Mouse (Mus musculus): ENCODE measurements at regions not wholly inside any gene's neighbourhood (a gene's known extent, or its start where the extent isn't known, plus 50 kb on each side); places are given as distances from the start of the nearest gene placed in this dataset.

DNA sequence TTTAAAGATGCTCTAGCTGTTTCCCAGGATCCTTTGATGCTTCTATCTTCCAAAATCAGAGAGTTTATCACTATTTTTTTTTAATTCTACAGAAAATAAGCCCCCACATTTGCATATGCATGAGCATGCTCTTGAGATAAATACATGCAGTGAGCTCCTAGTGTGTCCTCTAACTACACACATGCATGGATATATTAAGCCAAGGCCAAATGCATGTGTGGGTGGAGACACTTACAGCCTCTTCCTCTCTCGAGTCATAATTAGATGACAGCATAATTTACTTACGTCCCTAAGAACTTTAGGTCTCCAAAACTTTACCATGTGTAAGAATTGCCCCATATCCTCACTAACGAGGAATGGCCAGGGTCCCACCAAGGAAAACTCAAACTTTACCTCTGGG, 189.9 kb upstream of the Gcfc2 start:
- no peak for DNase-seq

DNA sequence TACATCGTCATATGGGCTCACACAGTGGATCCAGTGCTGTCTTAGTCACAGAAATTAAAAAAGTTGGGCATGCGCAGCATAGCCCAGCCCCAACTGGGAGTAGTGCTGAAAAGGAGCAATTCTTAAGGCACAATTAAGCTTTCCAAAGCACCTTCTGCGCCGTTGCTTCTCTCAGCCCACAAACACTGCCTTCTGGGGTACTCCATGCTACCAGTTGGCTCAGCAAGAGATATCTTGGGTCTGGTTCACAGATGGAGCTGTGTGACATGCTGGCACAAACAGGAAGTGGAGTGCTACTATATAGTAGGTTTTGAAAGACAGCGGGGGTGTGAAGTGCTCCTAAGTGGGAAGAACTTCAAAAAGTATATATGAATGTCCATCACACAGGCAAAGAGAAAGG, 185.0 kb upstream of the Gcfc2 start:
- DNase-seq: no peak

DNA sequence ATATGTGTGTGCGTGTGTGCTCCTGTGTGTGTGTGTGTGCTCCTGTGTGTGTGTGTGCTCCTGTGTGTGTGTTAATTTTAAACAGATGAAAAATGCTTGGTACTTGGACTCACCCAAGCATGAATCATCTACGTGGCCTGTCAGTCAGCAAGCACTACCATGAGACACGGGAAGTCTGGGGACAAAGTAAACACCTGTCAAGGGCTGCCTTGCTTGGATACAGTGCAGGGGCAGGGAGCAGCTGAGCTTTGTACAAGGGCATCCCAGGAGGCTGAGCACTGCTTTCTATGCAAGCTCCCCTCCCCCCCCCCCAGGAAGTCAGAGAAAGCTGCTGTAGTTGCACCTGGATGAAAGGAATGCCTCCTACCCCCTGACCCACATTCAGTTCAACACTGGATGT, 173.8 kb upstream of the Gcfc2 start:
- DNase-seq: no peak

DNA sequence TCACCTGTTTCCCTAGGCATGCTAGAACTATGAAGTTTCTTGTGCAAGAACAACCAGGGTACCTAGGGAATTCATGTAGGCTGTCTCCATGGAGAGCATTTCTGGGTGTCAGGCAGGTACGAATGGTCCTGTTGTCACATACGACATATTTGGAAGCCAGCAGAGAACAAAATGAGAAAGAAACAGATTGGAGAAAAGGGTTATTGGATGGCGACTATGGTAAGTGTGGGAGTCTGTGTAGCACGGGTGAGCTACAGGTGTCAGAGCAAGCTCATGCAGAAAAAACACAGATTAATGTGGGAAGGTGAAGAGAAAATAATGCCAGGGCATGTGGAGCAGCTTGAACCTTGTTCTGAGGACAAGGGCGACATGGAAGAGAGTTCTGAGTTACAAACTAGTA, 171.8 kb upstream of the Gcfc2 start:
- DNase-seq: no peak

DNA sequence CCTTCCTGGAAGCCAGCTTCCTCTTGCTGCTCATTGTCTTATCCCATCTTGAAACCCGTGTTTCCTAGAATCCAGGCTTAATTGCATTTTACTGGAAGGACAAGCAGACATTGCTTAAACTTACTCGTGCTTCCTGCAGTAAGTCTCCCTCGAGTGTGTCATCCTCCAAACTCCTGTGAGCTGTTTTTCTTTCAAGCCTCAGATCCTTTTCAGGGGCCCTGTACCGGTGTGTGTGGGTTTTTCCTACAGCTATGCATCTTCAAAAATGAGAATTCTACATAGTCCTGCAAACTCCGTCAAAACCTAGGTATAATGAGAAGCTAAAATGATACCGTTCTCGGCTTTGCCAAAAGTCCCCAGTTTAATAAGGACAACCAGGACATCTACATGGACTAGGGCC, 167.2 kb upstream of the Gcfc2 start:
- DNase-seq: no peak

DNA sequence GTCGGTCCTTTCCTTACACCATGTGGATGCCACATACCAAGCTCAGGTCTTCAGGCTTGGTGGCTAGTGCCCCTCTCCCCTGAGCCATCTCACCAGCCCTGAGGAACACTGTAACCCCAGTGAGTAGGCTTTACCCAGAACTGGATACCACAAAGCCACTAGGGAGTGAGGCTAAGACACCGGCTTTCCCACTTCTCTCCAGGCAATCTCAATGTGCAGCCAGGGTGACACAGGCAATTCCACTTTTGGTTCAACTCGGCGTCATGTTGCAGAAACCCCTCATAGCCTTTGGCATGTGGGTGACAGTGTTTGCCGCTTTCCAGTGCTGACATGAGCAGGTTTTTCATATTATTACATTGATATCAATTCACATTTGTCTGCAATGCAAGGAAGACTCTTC, 164.6 kb upstream of the Gcfc2 start:
- no peak for DNase-seq

DNA sequence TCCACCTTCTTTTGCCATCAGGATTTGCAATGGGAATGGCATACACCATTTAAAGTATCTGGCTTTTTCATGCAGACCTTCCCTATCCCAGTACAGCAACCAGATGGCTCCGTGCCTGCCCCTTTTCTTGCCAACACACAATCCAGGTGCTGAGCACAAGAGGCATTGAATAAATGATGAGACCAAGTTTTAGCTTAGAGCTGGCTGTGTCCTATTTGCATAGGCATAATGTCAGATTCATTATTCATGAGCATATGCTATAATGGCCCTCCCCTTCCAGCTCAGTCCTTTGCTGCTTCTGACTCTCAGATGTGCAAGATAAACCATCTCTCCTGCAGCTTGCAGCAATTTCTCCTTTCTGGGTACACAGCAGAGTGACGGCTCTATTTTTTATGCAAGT, 163.3 kb upstream of the Gcfc2 start:
- no peak for DNase-seq

DNA sequence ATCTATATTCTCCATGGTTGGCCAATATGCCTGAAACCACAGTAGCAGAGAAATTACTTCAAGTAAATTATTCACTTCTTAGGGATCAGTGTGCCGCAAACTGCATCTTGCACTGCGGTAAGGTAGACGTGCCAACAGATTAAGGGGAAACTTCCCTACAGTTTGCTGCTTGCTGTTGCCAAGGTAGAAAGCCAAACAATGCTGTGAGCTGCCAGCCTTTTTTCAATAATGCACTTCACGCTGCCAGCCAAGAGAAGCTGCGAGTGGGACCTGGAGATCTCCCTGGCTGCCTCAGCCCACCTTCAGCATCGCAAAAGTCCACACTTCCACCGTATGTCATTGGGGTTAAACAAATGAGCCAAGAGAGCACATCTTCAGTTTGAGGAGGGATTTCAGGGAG, 157.6 kb upstream of the Gcfc2 start:
- DNase-seq: no peak

DNA sequence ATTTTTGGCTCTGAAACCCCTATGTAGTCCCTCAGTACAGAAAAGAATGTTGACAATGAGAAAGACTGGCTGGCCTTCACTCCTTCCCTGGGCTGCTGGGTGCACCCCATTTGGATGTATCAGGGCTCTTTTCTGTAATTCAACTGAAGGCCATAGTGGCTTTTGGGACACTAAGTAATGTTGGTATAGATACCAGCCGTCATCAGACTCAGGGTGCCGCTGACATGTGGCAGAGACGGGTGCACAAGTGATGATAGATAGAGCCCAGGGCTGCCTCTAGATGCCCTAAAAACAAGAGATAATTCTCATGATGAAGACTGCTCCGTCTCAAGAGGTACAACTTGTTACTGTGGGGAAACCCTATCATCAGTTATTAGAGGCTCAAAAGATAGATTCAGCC, 156.7 kb upstream of the Gcfc2 start:
- DNase-seq: no peak

DNA sequence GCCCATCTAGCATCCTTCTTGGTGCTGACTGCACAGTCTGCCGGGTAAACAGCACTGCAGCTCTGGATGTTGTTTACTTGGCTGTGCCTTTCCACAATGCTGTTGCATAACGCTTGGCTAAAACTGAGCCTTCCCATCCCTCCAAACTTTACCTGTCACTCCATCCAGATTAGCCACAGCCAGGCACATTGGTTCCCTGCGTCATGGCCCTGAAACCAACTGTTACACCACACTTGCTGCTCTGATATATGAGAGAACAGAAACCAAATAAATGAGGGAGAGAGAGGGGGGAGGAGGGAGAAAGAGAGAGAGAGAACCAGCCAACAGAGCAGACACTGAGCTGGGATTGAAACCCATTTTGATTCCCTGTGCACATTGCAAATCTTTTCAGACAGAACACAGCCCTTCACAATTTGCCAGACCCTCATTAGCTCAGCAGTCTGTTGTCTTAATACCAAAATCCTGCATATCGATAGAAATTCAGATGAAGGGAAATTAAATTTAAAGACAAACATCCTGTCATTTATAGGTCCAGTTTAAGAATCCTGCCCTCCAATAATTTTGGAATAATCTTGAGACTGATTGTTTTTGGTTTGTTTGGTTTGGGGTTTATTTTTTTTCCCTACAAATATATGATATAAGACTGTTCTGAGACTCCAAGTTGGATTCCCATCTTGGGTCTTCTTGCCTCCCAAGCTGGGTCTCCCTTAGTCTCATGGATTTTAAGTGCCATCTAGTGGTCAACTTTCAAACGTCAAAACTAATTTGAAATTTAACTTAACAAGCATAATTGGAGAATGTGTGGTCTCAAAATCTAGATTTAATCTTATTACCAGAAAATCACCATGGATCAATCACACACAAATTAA, 154.6 kb upstream of the Gcfc2 start:
- no peak for DNase-seq

DNA sequence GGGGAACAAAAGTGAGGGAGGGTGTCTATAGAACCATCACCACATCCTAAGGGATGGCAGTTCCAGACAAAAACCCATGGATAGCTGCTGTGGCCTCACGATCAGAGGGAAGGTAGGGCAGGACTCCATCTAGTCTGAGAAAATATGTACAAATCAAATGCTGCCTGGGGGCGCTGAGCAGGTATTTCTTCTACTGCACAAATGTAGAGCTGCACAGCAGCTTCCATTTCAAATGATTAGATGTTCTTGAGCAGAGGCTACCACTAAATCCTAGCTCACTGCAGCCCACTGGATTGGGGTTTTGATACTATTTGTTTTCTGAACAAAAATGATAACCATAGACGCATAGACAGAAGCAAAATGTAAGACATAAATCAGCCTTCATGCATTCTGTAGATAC, 153.2 kb upstream of the Gcfc2 start:
- DNase-seq: no peak

DNA sequence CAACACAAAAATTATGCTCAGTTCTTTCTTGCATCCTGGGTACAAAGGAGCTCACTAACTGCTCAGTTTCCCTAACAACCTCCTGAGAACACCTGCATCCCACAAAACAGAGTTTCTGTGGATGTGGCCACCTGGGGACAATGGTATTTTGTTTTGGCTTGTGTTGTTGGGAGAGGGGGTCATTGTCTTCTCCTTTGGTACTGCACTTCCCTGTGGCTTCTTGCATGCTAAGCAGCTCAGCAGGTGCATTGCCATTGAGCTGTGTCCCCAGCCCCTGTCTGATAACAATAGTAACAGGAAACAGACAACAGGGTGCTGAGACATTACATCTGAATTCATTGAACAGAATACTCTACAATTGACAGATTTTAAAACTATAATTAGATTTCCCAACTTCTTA, 151.6 kb upstream of the Gcfc2 start:
- no peak for DNase-seq

DNA sequence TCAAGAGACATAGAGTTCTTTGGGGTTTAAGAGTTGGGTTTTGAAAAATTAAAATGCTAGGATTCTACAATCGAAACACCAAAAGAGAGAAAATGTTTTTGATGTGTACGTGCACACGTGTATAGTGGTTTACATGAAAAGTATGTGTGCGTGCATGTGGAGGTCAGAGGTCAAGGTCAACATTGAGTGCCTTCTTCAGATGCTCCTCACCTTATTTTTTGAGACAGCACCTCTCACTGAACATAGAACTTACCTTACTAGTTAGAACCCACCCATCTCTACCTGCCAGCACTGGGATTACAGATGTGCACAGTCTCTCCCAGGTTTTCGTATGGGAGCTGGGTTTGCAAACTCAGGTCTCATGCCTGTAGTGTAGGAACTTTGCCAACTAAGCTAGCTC, 141.3 kb upstream of the Gcfc2 start:
- DNase-seq: no peak

DNA sequence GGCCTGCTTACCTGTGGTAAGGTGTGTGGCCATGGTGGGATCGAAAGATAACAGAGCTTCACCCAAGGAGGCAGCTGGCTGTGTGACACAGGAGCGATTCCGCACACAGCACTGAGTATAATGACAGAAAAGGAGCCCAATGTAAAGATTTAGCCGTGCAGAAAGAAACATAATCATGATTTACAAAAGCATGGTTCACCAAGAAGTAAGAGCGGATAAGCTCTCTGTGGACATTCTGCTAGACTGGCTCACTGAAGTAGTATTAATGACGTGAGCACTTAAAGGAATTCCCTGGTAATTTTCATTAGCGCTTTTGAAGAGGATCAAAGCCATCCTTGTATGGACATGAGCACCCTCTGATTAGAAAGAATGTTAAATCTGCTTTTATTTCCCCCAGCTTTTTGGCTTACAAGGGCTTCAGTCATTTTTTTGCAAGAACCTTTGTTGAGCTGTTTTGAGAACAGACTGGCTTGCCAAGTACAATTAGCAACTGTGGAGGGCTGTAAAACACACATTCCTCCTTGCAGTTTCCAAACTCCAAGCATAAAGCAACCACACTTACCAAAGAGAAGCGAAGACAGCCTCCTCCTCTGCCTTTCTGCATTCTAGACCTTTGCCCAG, 140.5 kb upstream of the Gcfc2 start:
- no peak for DNase-seq

DNA sequence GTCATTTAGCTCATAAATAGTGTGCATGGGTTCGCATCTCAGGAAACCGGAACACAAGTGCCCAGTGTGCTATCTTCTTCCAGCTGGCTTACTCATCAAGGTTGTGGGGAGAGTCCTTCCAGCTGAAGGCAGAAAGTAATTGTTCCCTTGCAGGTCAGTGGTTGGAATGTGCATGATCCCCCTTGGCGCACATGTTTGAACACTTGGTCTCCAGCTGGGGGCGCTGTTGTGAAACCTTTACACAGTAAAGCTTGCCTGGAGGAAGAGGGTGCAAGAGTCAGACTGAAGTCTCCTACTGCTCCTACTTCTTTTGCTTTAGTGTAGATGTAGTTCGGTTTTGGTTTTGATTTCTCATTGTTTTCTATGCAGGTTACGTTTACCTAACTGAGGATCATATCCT, 128.2 kb upstream of the Gcfc2 start:
- peak; percentile 9 for DNase-seq

DNA sequence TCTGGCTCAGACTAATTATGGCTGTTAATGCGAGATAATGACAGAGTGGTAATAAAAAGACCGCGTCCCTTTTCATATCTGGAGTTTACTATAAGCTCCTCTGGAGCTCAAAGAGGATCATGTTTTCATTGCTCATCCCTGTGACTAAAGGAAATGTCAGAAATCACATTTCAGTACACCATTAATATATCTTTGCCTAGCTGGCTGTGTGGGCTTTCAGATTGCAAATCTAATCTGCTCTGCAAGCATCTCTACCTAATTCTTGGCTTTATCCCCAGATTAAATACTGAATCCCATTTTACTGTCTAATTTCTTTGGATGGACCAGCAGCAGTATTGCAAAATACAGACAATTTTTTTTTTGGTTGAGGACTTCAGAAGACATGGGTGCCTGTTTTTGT, 122.6 kb upstream of the Gcfc2 start:
- no peak for DNase-seq

DNA sequence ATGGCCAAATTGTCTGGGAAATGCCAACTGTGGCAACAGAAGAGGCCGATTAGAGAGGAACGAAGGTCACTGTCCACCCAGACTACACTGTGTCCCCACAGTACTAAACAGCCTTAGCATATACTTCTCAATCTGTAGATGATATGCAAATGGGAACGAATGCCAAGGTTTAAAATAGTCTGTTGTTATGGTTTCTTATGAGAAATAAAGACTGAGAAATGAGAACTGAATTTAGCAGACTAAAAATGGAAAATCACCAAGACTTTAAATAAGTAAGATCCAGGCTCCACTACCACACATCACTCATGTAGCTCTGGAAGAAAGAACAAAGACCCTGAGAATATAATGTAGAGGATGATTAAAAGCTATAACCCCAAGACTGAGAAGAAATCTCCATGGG, 121.7 kb upstream of the Gcfc2 start:
- DNase-seq: no peak

DNA sequence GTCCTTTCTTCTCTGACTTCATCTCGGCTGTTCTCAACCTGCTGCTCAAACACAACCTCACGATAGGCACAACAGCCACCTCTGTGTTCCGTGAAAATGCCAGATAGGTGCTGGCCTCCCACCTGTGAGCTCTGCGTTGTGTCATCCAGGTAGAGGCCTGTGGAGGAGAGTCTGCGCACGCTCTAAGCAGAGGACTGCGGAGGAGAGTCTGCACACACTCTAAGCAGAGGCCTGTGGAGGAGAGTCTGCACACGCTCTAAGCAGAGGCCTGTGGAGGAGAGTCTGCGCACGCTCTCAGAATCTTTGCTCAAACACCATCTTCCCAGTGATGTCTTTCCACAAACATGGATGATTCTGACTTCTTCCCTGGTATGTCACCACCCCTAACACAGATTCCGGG, 117.5 kb upstream of the Gcfc2 start:
- DNase-seq: no peak

DNA sequence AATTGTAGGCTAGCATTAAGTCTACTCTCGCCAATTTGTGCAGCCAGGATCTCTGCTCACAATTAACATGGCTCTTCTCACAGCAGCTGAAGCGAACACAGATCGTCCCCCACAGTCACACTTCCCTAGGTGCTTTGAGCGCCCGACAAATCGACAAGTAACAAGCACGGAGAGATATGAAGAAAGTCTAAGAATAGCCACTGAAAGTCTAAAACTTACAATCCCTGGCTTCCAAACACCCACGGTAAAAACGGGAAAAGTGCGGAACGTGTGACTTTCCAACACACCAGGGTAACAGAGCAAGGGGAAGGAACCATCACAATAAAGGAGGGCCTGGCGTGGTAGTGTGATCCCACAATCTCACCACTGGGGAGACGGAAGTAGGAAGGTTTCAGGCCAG, 114.8 kb upstream of the Gcfc2 start:
- no peak for DNase-seq

DNA sequence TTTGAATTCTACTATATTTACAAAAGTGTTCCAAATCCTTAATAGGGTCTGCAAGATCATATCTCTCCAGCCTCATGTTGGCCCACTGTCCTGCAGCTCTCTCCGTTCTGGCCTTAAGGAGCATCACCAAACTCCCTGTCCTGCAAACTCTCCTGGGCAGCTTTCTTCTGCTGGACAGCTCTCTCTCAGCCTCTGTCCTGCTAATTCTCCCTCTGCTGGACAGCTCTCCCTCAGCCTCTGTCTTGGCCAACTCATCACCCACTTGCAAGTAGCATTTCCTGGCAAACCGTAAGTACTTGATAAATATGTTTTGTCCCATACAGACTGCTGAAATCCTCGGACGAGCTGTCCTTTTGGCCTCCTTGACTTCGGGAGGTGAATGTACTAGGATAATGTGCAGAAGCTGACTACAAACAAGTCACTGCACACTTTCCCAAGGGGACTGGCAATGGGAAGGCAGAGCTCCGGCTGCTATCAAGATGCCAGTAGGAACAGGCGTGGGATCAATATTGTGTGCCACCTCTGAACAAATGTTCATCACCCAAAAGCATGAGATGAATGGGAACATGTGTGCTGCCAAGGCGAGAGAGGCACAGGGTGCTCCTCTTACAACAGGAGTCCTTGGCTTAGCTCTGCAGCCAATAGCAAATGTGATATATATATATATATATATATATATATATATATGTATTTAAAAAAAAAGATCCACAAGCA, 108.1 kb upstream of the Gcfc2 start:
- peak; percentile 51 for DNase-seq

DNA sequence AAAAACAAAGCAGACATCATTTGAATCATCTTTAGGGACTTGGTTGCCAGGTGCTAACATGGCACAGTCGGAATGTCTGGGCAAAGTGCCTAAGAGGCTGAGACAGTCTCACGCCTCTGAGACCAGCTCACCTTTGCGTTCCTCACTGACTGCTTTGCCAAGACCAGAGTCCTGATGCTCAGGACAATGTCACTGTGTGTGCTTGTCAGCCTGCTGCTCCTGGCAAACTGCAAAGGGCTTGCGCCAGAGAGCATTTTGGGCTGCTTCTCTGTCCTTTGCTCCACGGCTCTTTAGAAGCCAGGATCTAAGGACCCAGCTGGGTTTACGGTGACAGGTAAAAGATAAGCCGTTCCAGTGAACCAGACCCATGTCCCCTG, 107.5 kb upstream of the Gcfc2 start:
- DNase-seq: no peak

DNA sequence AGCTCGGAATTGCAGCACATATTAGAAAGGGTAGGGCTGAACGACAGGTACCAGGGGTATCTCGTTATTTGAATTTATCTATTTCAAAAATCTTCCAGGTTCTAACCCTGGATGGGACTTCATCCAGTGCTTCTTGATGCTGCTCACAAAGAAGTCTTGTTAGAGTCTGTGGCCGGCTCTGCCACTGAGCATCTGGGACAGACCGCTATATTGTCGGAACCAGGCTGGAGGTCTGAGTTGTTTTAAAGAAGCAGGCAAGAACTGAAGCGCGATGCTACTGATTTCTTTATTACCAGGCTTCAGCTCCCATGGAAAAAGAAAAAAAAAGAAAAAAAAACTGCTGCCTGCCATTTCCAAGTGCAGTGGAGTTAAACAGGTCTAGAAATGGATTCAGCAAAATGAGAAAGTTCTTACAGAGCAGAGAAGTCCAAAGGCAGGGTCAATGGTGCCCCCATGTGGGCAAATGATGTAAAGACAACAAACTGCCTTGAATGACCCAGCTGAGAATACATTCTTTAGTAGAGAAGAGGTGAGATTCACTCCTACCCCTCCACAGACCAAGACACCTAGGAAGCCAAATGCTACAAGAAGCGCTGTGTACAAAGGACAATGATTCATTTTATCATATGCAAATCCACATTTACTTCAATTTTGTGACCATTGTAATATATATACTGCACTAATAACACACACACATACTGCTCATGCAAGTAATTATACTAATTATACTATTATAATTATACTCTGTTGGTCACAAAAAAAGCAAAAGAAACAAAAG, 106.2 kb upstream of the Gcfc2 start:
- peak; percentile 58 for DNase-seq

DNA sequence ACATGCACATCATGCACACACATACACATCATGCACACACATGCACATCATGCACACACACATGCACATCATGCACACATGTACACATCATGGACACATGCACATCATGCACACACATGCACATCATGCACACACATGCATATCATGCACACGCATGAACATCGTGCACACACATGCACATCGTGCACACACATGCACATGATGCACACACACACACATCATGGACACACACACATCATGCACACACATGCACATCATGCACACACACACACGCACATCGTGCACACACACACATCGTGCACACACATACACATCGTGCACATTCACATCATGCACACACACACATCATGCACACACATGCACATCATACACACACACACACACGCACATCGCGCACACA, 104.9 kb upstream of the Gcfc2 start:
- no peak for DNase-seq
